Mouse (Mus musculus): Measurements from ENCODE around the gene Sh2d3c. TPM values are rescaled to one million over a fixed set of nuclear protein-coding genes. Genes with fewer than 3 reads are reported as not detected.

Sh2d3c gene
- total and polyA plus RNA-seq, 3 experiments, result 27.1 to 52.8 (median 28.9) TPM

DNA sequence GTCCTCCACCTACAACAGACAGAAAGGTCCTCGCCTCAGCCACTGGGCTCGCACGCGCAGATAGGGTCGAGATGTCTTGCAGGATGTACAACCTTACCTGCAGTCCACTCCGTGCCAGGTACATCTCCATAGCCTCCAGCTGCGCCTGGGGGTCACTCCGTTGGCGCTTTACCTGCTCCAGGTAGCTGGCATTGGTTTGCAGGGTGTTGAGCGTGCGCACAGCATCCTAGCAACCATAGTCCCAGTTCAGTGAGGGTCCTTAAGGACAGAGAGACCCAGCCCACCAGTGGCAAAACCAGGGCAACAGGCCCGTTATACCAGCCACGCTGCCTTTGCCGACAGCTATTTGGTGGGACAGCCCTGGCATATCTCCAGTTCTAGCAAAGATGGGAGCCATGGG is 28.4 kb upstream of the Sh2d3c start:
- TF ChIP-seq CTCF (IDR thresholded peaks at IDR 0.05) (no peak), POLR2A (IDR thresholded peaks at IDR 0.05; ENCODE audit: insufficient read depth, low read depth, low read length) (no peak), EP300 (IDR thresholded peaks at IDR 0.05; ENCODE audit: insufficient read depth, low read depth, low read length) (no peak)
- no peak for DNase-seq
- no peaks in the 10 kb centered on the region for H3K36me3 ChIP-seq (ENCODE audit: control insufficient read depth, insufficient read depth, low read length)
- WGBS, result 94% methylated on average over 14 of the region's 14 CpGs
- H3K27ac ChIP-seq, result no peak overlapping the region
- H3K9ac ChIP-seq (ENCODE audit: low read depth, low read length), result no peak overlapping the region
- no peaks in the 10 kb centered on the region for H3K79me2 ChIP-seq (replicated peaks; ENCODE audit: control insufficient read depth, insufficient read depth, low read length)
- intact Hi-C loops (cut with DNase I), result no loop called here
- H3K27me3 ChIP-seq (ENCODE audit: control insufficient read depth, insufficient read depth, low read length), result no peaks in the 10 kb centered on the region
- peaks cover 3% of the 10 kb centered on the region for H3K4me1 ChIP-seq (ENCODE audit: control insufficient read depth, insufficient read depth, low read length)
- no peak overlapping the region for H3K4me3 ChIP-seq

DNA sequence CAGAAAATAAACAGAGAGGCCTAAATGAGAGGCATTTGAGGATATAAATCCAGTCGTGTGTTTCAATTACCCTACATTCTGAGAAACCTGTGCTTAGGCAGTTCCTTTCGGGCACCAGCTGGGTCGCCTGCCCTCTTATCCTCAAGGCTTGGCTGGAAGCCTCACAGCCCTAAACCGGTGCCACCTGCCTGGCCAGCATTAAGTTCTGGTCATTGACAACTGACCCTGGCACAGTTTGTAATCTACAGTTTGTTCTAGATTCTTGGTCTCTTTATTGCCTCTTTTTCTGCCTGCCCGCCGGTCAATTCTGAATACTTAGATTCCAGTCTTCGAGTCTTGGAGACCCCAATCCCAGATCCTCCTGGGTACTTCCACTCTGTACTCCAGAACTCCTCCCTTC is 27.6 kb upstream of the Sh2d3c start:
- no peaks in the 10 kb centered on the region for H3K27me3 ChIP-seq (ENCODE audit: control insufficient read depth, insufficient read depth, low read length)
- peak overlapping the region; percentile 87 for H3K9ac ChIP-seq (ENCODE audit: low read depth, low read length)
- 17% methylated on average over 7 of the region's 7 CpGs for WGBS
- peak overlapping the region; percentile 84 for H3K27ac ChIP-seq
- DNase-seq, result no peak
- TF ChIP-seq EP300 (IDR thresholded peaks at IDR 0.05; ENCODE audit: insufficient read depth, low read depth, low read length) (no peak), POLR2A (IDR thresholded peaks at IDR 0.05; ENCODE audit: insufficient read depth, low read depth, low read length) (no peak), CTCF (IDR thresholded peaks at IDR 0.05) (no peak)
- peak overlapping the region; percentile 95 for H3K4me3 ChIP-seq
- intact Hi-C loops (cut with DNase I), result no loop called here
- H3K79me2 ChIP-seq (replicated peaks; ENCODE audit: control insufficient read depth, insufficient read depth, low read length), result no peaks in the 10 kb centered on the region
- no peaks in the 10 kb centered on the region for H3K36me3 ChIP-seq (ENCODE audit: control insufficient read depth, insufficient read depth, low read length)
- H3K4me1 ChIP-seq (ENCODE audit: control insufficient read depth, insufficient read depth, low read length), result peaks cover 3% of the 10 kb centered on the region

DNA sequence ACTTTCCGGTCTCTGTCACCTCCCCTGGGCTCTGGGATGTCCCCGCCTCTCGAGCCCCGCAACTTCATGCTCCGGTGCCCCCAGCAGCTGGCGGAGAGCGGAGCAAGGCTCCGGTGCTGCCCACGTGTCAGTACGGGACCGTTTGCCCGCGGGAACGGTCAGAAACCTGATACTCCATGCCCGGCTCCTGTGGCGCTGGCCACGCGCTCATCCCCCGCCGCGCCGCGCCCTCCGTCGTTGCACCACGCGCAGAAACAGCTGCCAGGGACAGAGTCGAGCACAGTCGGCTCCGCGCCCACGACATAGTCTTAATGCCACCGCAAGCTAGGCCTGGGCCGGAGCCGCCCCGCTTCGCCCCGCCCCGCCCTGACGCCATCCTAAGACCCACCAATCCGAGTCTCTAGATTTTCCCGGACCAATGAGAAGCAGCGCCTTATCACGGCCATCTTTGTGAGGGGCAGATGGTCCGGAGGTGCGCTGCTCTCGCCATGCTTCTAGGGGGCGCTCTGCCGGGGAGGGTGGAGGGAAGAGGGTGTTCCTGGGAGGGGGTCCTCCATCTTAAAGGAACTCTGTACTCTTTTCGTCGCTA is 26.9 kb upstream of the Sh2d3c start:
- H3K79me2 ChIP-seq (replicated peaks; ENCODE audit: control insufficient read depth, insufficient read depth, low read length), result no peaks in the 10 kb centered on the region
- H3K9ac ChIP-seq (ENCODE audit: low read depth, low read length), result peak overlapping the region; percentile 87
- no peaks in the 10 kb centered on the region for H3K36me3 ChIP-seq (ENCODE audit: control insufficient read depth, insufficient read depth, low read length)
- H3K27ac ChIP-seq, result peak overlapping the region; percentile 84
- TF ChIP-seq POLR2A (IDR thresholded peaks at IDR 0.05; ENCODE audit: insufficient read depth, low read depth, low read length) (peak; percentile 85), CTCF (IDR thresholded peaks at IDR 0.05) (peak; percentile 90), EP300 (IDR thresholded peaks at IDR 0.05; ENCODE audit: insufficient read depth, low read depth, low read length) (peak; percentile 45; the same call in 1 of the 2 replicates)
- no peaks in the 10 kb centered on the region for H3K27me3 ChIP-seq (ENCODE audit: control insufficient read depth, insufficient read depth, low read length)
- H3K4me3 ChIP-seq, result peak overlapping the region; percentile 95
- H3K4me1 ChIP-seq (ENCODE audit: control insufficient read depth, insufficient read depth, low read length), result peaks cover 3% of the 10 kb centered on the region
- WGBS, result 1% methylated on average over 51 of the region's 51 CpGs
- DNase-seq, result peak; percentile 94 to 95
- intact Hi-C loops (cut with DNase I), result no loop called here

DNA sequence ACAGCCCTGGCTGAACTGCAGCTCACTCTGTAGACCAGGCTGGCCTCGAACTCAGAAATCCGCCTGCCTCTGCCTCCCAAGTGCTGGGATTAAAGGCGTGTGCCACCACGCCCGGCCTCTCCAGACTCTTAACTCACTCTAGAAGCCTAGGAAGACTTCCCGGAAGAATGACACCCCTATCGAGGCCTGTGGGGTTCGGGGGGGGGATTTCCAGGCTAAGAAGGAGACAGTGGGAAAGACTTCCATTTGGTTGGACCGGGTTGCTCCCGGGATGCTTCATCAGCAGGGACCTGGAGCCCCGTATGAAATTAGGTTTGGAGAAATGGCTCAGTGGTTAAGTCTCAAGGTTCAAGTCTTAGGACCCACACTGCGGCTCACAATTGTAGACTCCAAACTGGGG is 26.2 kb upstream of the Sh2d3c start:
- peaks cover 2% of the 10 kb centered on the region; the same call in 1 of the 2 replicates for H3K4me1 ChIP-seq (ENCODE audit: control insufficient read depth, insufficient read depth, low read length)
- intact Hi-C loops (cut with DNase I), result no loop called here
- DNase-seq, result no peak
- 81% methylated on average over 12 of the region's 12 CpGs for WGBS
- H3K4me3 ChIP-seq, result peak overlapping the region; percentile 95
- no peaks in the 10 kb centered on the region for H3K79me2 ChIP-seq (replicated peaks; ENCODE audit: control insufficient read depth, insufficient read depth, low read length)
- TF ChIP-seq POLR2A (IDR thresholded peaks at IDR 0.05; ENCODE audit: insufficient read depth, low read depth, low read length) (no peak), EP300 (IDR thresholded peaks at IDR 0.05; ENCODE audit: insufficient read depth, low read depth, low read length) (no peak), CTCF (IDR thresholded peaks at IDR 0.05) (no peak)
- no peak overlapping the region for H3K9ac ChIP-seq (ENCODE audit: low read depth, low read length)
- no peaks in the 10 kb centered on the region for H3K36me3 ChIP-seq (ENCODE audit: control insufficient read depth, insufficient read depth, low read length)
- H3K27ac ChIP-seq, result peak overlapping the region; percentile 84; the same call in 1 of the 2 replicates
- H3K27me3 ChIP-seq (ENCODE audit: control insufficient read depth, insufficient read depth, low read length), result no peaks in the 10 kb centered on the region

DNA sequence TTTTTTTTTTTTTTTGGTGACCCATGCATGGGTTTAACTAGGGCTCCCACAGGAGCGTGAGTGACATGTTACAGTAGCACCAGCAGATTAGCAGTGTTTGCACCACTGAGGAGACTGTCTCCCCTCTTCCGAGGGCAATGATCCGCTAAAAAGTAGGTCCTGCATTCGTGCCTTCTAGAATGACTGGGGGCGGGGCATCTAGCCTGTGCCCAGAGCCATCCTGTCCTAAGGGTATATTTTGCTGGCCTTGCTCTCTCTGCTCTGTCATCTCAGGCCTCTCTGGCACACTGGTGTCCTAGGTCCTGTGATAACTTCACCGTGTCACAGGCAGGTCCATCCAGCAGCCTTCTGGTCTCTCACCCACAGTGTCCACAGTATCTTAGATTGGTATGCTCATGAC is 21.2 kb upstream of the Sh2d3c start:
- no peaks in the 10 kb centered on the region for H3K36me3 ChIP-seq (ENCODE audit: control insufficient read depth, insufficient read depth, low read length)
- intact Hi-C loops (cut with DNase I), result no loop called here
- no peak overlapping the region for H3K4me3 ChIP-seq
- no peaks in the 10 kb centered on the region for H3K79me2 ChIP-seq (replicated peaks; ENCODE audit: control insufficient read depth, insufficient read depth, low read length)
- 86% methylated on average over 6 of the region's 6 CpGs for WGBS
- TF ChIP-seq POLR2A (IDR thresholded peaks at IDR 0.05; ENCODE audit: insufficient read depth, low read depth, low read length), result no peak
- no peak for TF ChIP-seq CTCF (IDR thresholded peaks at IDR 0.05)
- no peak for TF ChIP-seq EP300 (IDR thresholded peaks at IDR 0.05; ENCODE audit: insufficient read depth, low read depth, low read length)
- no peak overlapping the region for H3K9ac ChIP-seq (ENCODE audit: low read depth, low read length)
- H3K27me3 ChIP-seq (ENCODE audit: control insufficient read depth, insufficient read depth, low read length), result no peaks in the 10 kb centered on the region
- H3K27ac ChIP-seq, result no peak overlapping the region
- H3K4me1 ChIP-seq (ENCODE audit: control insufficient read depth, insufficient read depth, low read length), result no peaks in the 10 kb centered on the region
- no peak for DNase-seq

DNA sequence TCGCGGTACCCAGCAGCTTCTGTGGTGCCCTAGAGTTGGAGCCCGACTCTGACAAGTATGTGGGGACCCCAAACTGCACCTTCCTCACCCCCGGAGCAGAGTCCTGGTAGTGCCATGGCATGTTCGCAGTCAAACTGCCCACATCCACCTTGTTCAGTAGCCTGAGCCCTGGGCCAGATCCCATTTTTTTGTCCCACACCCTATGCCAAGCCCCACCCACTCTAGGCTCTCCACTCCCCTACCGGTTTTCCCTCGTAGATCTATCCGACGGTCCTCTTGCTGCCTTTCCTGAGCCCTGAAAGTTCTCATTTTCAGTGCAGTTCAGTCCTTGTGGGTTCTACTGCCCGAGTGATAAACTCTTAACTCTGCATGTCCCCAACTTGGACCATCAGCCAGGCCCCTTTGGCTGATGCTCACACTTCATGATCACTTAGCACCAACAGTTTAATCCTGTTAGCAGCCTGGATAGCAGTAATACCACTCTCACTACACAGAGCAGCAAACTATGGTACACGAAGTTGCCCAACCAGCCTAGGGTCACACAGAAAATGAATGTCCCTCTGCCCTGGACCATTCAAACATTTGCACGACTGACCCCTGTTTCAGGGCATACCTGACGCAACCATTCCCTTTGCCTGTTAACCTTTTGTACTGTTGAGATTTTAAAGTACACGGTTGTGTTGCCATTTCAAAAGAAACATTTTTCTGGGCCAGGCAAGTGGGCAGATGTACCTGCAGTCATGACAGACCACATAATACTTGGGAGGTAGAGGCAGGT is 19.7 kb upstream of the Sh2d3c start:
- WGBS, result 79% methylated on average over 14 of the region's 14 CpGs
- no peak overlapping the region for H3K4me3 ChIP-seq
- H3K4me1 ChIP-seq (ENCODE audit: control insufficient read depth, insufficient read depth, low read length), result no peaks in the 10 kb centered on the region
- TF ChIP-seq POLR2A (IDR thresholded peaks at IDR 0.05; ENCODE audit: insufficient read depth, low read depth, low read length) (no peak), EP300 (IDR thresholded peaks at IDR 0.05; ENCODE audit: insufficient read depth, low read depth, low read length) (no peak), CTCF (IDR thresholded peaks at IDR 0.05) (no peak)
- no peaks in the 10 kb centered on the region for H3K36me3 ChIP-seq (ENCODE audit: control insufficient read depth, insufficient read depth, low read length)
- H3K27ac ChIP-seq, result no peak overlapping the region
- intact Hi-C loops (cut with DNase I), result no loop called here
- H3K27me3 ChIP-seq (ENCODE audit: control insufficient read depth, insufficient read depth, low read length), result no peaks in the 10 kb centered on the region
- no peak for DNase-seq
- H3K79me2 ChIP-seq (replicated peaks; ENCODE audit: control insufficient read depth, insufficient read depth, low read length), result no peaks in the 10 kb centered on the region
- H3K9ac ChIP-seq (ENCODE audit: low read depth, low read length), result no peak overlapping the region
